Mouse (Mus musculus): Measurements from ENCODE around the gene Glra3. TPM values are rescaled to one million over a fixed set of nuclear protein-coding genes. Genes with fewer than 3 reads are reported as not detected.

Gene Glra3
- 2.2 and 3.0 TPM in 2 replicates for polyA plus RNA-seq (2015; fragmentation: Nextera tagmentation; extraction: Ambion mirVana)

DNA sequence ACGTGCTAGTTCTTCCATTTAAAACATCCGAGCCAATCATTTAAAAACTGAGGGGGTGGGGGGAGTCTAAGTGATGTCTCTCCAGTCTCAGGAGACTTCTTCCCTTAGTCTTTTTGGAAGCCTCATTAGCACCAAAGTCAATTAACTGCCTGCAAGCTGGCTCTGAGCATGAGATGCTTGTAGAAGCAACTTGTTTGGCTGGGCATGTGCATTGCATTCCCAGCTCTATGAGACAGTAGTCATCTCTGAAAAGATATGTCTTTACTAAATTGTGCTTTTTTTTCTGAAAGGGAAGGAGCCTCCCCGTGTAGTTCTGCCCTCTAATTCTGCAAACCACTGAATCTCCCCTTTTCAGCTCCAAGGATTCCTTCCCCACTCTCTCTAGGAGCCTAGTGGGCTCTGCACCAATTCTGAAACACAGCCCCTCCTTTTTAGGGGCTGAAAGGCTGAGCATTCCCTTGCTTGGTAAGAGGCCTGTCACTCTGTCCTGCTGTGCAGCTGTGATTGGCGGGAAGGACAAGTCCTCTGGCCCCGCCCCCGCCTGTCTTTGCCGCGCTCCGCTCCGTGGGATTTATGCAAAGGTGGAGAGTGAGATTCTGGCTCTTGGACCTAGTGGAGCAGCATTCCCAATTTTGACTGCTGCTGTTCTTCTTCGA lies at the start of gene Glra3:
Glra3 (plus strand) TSS at position 591 of the 656 bp plus-strand sequence.
- no peaks in the 10 kb centered on the region for H3K36me3 ChIP-seq (ENCODE audit: control insufficient read depth, insufficient read depth, low read length)
- ATAC-seq, result peak; percentile 99
- H3K4me2 ChIP-seq (ENCODE audit: low read length), result peak within 1 kb of the TSS; percentile 72
- H3K9ac ChIP-seq (ENCODE audit: low read depth, low read length), result peak within 1 kb of the TSS; percentile 50
- H3K4me3 ChIP-seq (ENCODE audit: low read depth, low read length), result peak within 1 kb of the TSS; percentile 53
- H3K27me3 ChIP-seq (ENCODE audit: control insufficient read depth, insufficient read depth, low read depth, low read length), result no peaks in the 10 kb centered on the region
- WGBS, result 7% methylated on average over 11 of the region's 11 CpGs
- peak within 1 kb of the TSS; percentile 55 for H3K27ac ChIP-seq (ENCODE audit: low read length)
- H3K9me3 ChIP-seq (replicated peaks; ENCODE audit: control insufficient read depth, low read length, poor library complexity, severe bottlenecking), result no peaks in the 10 kb centered on the region
- peaks cover 6% of the 10 kb centered on the region; the same call in 1 of the 2 replicates for H3K4me1 ChIP-seq (ENCODE audit: control insufficient read depth, insufficient read depth, low read length)

DNA sequence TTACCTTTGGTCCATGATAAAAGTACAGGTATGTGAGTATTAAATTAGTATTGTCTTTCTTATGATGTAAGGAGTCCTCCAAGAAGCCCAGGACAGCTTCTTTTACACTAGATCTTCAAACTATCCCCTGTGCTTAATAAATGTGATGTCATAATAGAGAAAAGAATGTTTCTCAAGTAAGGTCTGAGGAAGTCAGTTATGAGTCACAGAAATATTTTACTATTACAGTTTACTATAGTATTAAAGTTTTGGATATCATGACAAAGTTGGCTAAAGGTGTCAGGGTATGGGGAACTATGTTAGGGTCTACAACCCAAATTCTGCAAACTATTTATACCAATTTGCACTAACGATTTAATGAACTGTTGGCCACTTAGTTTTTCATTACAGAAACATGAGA lies 33.4 kb upstream of the Glra3 start, which contains the start of gene Adam29:
Adam29 (minus strand) TSS at position 101 of the 400 bp plus-strand sequence.
- WGBS, result 83% methylated on average over 1 of the region's 1 CpGs
- Histone ChIP-seq H3K27ac (ENCODE audit: low read length) (no peak within 1 kb of the TSS), H3K4me1 (ENCODE audit: control insufficient read depth, insufficient read depth, low read length) (no peaks in the 10 kb centered on the region), H3K4me2 (ENCODE audit: low read length) (no peak within 1 kb of the TSS), H3K4me3 (ENCODE audit: low read depth, low read length) (no peak within 1 kb of the TSS), H3K9ac (ENCODE audit: low read depth, low read length) (no peak within 1 kb of the TSS), H3K9me3 (replicated peaks; ENCODE audit: control insufficient read depth, low read length, poor library complexity, severe bottlenecking) (no peaks in the 10 kb centered on the region), H3K27me3 (ENCODE audit: control insufficient read depth, insufficient read depth, low read depth, low read length) (no peaks in the 10 kb centered on the region), H3K36me3 (ENCODE audit: control insufficient read depth, insufficient read depth, low read length) (no peaks in the 10 kb centered on the region)
- ATAC-seq, result no peak

DNA sequence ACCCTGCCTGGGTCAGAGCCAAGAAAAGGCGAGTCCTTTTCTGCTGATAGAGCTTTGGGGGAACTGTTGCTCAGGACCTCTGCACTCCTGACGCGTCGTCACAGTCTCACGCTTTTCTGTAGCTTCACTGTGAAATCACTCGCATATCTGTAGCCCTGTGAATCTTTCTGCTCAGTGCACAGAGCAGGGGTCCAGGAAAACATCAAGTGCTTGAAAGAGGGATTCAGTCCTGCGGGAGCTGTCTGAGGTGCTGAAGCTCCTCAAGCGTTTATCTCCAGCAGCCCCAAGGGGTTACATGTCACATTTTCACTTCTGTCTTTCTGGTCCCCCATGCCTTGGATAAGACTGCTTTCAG lies 243 bp downstream of the Glra3 start:
- Histone ChIP-seq H3K9me3 (replicated peaks; ENCODE audit: control insufficient read depth, low read length, poor library complexity, severe bottlenecking) (no peaks in the 10 kb centered on the region), H3K36me3 (ENCODE audit: control insufficient read depth, insufficient read depth, low read length) (no peaks in the 10 kb centered on the region), H3K27me3 (ENCODE audit: control insufficient read depth, insufficient read depth, low read depth, low read length) (no peaks in the 10 kb centered on the region), H3K9ac (ENCODE audit: low read depth, low read length) (peak overlapping the region; percentile 50), H3K27ac (ENCODE audit: low read length) (peak overlapping the region; percentile 55), H3K4me3 (ENCODE audit: low read depth, low read length) (peak overlapping the region; percentile 53), H3K4me2 (ENCODE audit: low read length) (peak overlapping the region; percentile 72), H3K4me1 (ENCODE audit: control insufficient read depth, insufficient read depth, low read length) (peaks cover 6% of the 10 kb centered on the region; the same call in 1 of the 2 replicates)
- peak; percentile 93 for ATAC-seq
- 0% methylated on average over 8 of the region's 8 CpGs for WGBS

DNA sequence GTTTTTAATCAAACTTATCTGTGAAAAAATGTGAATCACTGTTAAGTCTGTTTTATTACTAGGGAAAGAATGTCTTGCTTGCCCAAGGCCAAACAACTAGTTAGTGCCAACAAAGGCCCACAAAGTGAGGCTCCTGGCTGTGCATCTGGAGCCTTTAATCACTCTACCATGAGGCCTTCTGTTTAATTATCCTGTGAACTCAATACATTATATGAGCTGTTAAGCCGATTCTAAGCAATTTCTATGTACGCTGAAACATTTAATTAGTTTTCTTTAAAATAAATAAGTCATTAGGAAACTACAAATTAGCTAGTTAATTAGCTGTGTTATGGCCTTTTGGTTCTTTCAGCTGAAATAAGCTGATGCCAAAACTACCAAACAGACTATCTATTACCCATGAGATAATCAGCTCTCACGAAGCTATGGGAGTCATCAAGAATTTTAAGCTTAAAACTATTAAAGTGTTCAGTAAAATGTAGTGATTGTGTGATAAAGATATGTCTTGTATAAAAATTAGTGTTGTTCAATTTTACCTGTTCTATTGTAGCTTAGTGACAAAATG lies 24.6 kb downstream of the Glra3 start:
- Histone ChIP-seq H3K4me3 (ENCODE audit: low read depth, low read length) (no peak overlapping the region), H3K4me2 (ENCODE audit: low read length) (no peak overlapping the region), H3K9me3 (replicated peaks; ENCODE audit: control insufficient read depth, low read length, poor library complexity, severe bottlenecking) (no peaks in the 10 kb centered on the region), H3K27me3 (ENCODE audit: control insufficient read depth, insufficient read depth, low read depth, low read length) (no peaks in the 10 kb centered on the region), H3K36me3 (ENCODE audit: control insufficient read depth, insufficient read depth, low read length) (no peaks in the 10 kb centered on the region), H3K27ac (ENCODE audit: low read length) (no peak overlapping the region), H3K4me1 (ENCODE audit: control insufficient read depth, insufficient read depth, low read length) (no peaks in the 10 kb centered on the region), H3K9ac (ENCODE audit: low read depth, low read length) (no peak overlapping the region)
- ATAC-seq, result no peak
- 59% methylated on average over 3 of the region's 3 CpGs for WGBS

DNA sequence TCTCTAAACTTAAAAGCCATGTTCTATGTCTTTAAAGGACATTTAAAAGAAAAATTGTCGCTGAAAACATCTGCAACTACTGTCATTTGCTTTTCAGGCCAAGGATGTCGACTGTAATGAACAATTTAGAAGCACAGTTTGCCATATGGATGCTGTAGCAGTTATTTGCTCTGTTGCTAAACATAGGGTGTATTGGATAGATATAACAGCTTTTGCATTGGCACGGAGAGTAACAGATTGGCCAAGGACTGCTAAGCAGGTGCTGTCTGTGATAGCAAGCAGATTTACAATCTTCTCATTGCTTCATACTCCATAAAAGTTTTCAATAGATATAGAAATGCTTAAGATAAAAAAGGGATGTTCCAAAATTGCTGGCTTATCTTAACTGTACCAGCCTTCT lies 57.6 kb downstream of the Glra3 start:
- H3K4me1 ChIP-seq (ENCODE audit: control insufficient read depth, insufficient read depth, low read length), result no peaks in the 10 kb centered on the region
- ATAC-seq, result no peak
- H3K36me3 ChIP-seq (ENCODE audit: control insufficient read depth, insufficient read depth, low read length), result no peaks in the 10 kb centered on the region
- 70% methylated on average over 3 of the region's 3 CpGs for WGBS
- H3K9ac ChIP-seq (ENCODE audit: low read depth, low read length), result no peak overlapping the region
- H3K4me3 ChIP-seq (ENCODE audit: low read depth, low read length), result no peak overlapping the region
- H3K4me2 ChIP-seq (ENCODE audit: low read length), result no peak overlapping the region
- no peaks in the 10 kb centered on the region for H3K9me3 ChIP-seq (replicated peaks; ENCODE audit: control insufficient read depth, low read length, poor library complexity, severe bottlenecking)
- no peaks in the 10 kb centered on the region for H3K27me3 ChIP-seq (ENCODE audit: control insufficient read depth, insufficient read depth, low read depth, low read length)
- H3K27ac ChIP-seq (ENCODE audit: low read length), result no peak overlapping the region

DNA sequence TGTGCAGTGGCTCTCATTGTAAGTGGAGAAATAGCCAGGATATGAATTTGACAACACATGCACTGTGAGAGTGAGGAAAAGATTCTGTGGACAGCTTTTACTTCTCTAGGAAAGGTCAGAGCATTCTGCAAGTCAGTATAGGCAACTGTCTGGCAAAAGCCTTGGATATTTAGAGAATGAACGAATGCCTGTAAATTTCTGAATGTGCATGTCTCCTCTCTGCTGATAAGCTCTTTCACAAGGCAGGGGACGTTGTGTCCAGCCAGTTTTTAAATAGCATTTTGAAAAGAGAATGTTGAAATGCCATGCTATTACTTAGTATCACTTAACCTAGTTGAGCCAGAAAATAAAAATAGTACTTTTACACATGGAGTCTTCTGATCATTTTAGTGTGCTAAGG lies 114.1 kb downstream of the Glra3 start:
- H3K27me3 ChIP-seq (ENCODE audit: control insufficient read depth, insufficient read depth, low read depth, low read length), result no peaks in the 10 kb centered on the region
- WGBS, result 78% methylated on average over 2 of the region's 2 CpGs
- no peak overlapping the region for H3K9ac ChIP-seq (ENCODE audit: low read depth, low read length)
- no peak overlapping the region for H3K4me3 ChIP-seq (ENCODE audit: low read depth, low read length)
- no peak for ATAC-seq
- H3K36me3 ChIP-seq (ENCODE audit: control insufficient read depth, insufficient read depth, low read length), result no peaks in the 10 kb centered on the region
- no peak overlapping the region for H3K4me2 ChIP-seq (ENCODE audit: low read length)
- H3K27ac ChIP-seq (ENCODE audit: low read length), result no peak overlapping the region
- no peaks in the 10 kb centered on the region for H3K4me1 ChIP-seq (ENCODE audit: control insufficient read depth, insufficient read depth, low read length)
- no peaks in the 10 kb centered on the region for H3K9me3 ChIP-seq (replicated peaks; ENCODE audit: control insufficient read depth, low read length, poor library complexity, severe bottlenecking)

DNA sequence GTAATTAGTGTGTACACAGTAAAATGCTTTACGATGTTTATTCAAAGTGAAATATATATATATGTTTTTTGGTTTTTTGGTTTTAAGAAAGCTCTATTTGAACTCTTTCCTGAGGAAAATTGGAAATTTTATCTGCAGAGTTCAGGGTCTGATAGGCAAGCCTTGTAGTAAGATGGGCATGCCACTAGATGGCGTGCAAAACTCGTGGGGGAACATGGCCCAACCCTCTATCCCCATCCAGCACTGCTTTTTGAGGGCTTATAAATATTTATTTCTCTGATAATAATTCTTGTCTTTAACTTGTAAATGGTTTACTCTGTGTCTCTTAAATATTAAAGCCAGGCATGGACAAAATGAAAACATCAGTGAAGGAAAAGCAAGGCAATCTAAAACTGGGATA lies 122.8 kb downstream of the Glra3 start:
- 22% methylated on average over 3 of the region's 3 CpGs for WGBS
- Histone ChIP-seq H3K27me3 (ENCODE audit: control insufficient read depth, insufficient read depth, low read depth, low read length) (no peaks in the 10 kb centered on the region), H3K27ac (ENCODE audit: low read length) (no peak overlapping the region), H3K4me3 (ENCODE audit: low read depth, low read length) (no peak overlapping the region), H3K4me1 (ENCODE audit: control insufficient read depth, insufficient read depth, low read length) (no peaks in the 10 kb centered on the region), H3K9ac (ENCODE audit: low read depth, low read length) (no peak overlapping the region), H3K4me2 (ENCODE audit: low read length) (no peak overlapping the region), H3K36me3 (ENCODE audit: control insufficient read depth, insufficient read depth, low read length) (no peaks in the 10 kb centered on the region), H3K9me3 (replicated peaks; ENCODE audit: control insufficient read depth, low read length, poor library complexity, severe bottlenecking) (no peaks in the 10 kb centered on the region)
- ATAC-seq, result no peak

DNA sequence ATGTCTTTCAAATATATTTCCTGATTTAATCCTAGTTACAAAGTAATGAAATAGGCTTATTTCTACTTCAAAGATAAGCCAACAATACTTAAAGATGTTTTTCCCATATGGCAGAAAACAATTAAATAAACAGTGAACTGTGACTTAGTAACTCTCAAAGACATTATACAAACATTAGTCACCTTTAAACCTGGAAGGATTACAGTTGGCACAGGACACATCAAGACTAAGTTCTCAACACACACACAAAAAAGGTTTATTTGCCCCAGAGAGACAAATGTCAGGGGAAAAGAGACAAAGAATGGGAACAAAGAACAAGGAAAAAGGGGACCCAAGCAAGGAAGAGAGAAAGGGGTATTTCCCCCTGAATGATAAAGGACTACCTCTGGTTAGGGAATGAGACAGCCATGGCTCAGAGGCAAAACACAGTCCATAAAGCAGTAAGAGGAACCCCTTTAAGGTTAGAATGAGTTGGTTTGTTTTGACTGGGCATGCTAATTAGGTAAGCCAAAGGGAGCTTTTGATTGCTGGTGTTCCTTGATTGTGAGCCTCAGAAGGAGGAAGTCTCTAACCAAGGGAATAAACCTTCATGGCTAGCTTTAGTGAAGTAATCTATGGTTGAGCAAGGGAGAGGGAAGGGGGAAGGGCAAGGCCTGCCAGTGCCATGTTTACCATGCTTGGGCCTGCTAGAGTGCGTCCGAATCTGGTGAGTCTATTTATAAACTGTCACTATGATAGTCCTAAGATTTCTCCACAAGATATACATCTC lies 130.4 kb downstream of the Glra3 start:
- H3K27ac ChIP-seq (ENCODE audit: low read length), result no peak overlapping the region
- WGBS, result 73% methylated on average over 2 of the region's 2 CpGs
- no peaks in the 10 kb centered on the region for H3K27me3 ChIP-seq (ENCODE audit: control insufficient read depth, insufficient read depth, low read depth, low read length)
- no peak overlapping the region for H3K9ac ChIP-seq (ENCODE audit: low read depth, low read length)
- H3K36me3 ChIP-seq (ENCODE audit: control insufficient read depth, insufficient read depth, low read length), result no peaks in the 10 kb centered on the region
- no peaks in the 10 kb centered on the region for H3K9me3 ChIP-seq (replicated peaks; ENCODE audit: control insufficient read depth, low read length, poor library complexity, severe bottlenecking)
- no peak overlapping the region for H3K4me3 ChIP-seq (ENCODE audit: low read depth, low read length)
- no peak for ATAC-seq
- H3K4me1 ChIP-seq (ENCODE audit: control insufficient read depth, insufficient read depth, low read length), result no peaks in the 10 kb centered on the region
- H3K4me2 ChIP-seq (ENCODE audit: low read length), result no peak overlapping the region

DNA sequence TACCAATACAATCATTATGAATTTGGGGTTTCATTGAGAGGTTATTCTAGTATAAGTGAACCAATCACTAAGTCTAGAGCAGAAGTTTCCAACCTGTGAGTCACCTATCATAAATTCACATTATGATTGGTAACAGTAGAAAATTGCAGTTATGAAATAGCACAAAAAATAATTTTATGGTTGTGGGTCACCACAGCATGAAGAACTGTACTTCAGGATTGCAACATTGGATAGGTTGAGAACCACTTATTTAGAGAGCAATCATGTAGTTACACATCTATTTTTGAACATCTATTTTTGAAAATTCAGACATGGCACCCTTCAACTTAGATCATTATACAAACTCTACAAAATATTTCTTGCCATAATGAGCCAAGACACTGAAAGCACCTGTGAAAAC lies 143.4 kb downstream of the Glra3 start:
- Histone ChIP-seq H3K36me3 (ENCODE audit: control insufficient read depth, insufficient read depth, low read length) (no peaks in the 10 kb centered on the region), H3K27ac (ENCODE audit: low read length) (no peak overlapping the region), H3K9me3 (replicated peaks; ENCODE audit: control insufficient read depth, low read length, poor library complexity, severe bottlenecking) (no peaks in the 10 kb centered on the region), H3K4me3 (ENCODE audit: low read depth, low read length) (no peak overlapping the region), H3K27me3 (ENCODE audit: control insufficient read depth, insufficient read depth, low read depth, low read length) (no peaks in the 10 kb centered on the region), H3K4me1 (ENCODE audit: control insufficient read depth, insufficient read depth, low read length) (no peaks in the 10 kb centered on the region), H3K4me2 (ENCODE audit: low read length) (no peak overlapping the region), H3K9ac (ENCODE audit: low read depth, low read length) (no peak overlapping the region)
- no peak for ATAC-seq
